Mouse (Mus musculus): Measurements from ENCODE around the gene Zfp69. TPM values are rescaled to one million over a fixed set of nuclear protein-coding genes. Genes with fewer than 3 reads are reported as not detected.

The Zfp69 gene
- polyA plus RNA-seq, 1 experiment, result not detected

DNA sequence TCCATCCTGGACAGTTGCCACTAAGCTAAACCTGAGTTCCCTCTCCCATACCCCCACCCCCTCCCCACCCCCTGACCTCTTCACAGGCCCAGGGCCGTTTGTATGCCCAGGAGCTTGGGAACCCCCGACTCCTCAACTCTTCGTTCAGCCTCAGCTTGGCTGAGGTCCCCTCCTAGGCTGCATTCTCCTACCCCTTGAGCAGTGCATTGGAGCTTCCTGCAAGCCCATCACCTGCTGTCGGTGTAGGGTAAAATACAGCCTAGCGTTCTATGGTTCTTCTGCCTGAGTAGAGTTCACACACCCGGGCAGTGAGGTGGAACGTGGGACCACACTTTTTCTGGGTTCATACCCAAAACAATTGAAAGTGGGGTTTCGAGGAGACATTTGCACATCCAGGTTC lies 38.1 kb downstream of the Zfp69 start:
- TF ChIP-seq CTCF (IDR thresholded peaks at IDR 0.05; ENCODE audit: insufficient read depth, low read depth, low read length) (no peak), POLR2A (IDR thresholded peaks at IDR 0.05; ENCODE audit: insufficient read depth, low read depth, low read length) (no peak)
- 68% methylated on average over 8 of the region's 8 CpGs for whole genome bisulfite sequencing
- H3K4me3 ChIP-seq (ENCODE audit: insufficient read depth, low read depth, low read length), result no peak overlapping the region
- no peak overlapping the region for H3K27ac ChIP-seq (ENCODE audit: insufficient read depth, low read depth, low read length)
- no peaks in the 10 kb centered on the region for H3K4me1 ChIP-seq (ENCODE audit: control insufficient read depth, insufficient read depth, low read length)

GRCm38 (mm10) chr4:120912866-120913265 lies 38.6 kb downstream of the Zfp69 start:
- TF ChIP-seq POLR2A (IDR thresholded peaks at IDR 0.05; ENCODE audit: insufficient read depth, low read depth, low read length), result no peak
- TF ChIP-seq CTCF (IDR thresholded peaks at IDR 0.05; ENCODE audit: insufficient read depth, low read depth, low read length), result no peak
- Histone ChIP-seq H3K27ac (ENCODE audit: insufficient read depth, low read depth, low read length) (no peak overlapping the region), H3K4me1 (ENCODE audit: control insufficient read depth, insufficient read depth, low read length) (no peaks in the 10 kb centered on the region), H3K4me3 (ENCODE audit: insufficient read depth, low read depth, low read length) (no peak overlapping the region)
- 60% methylated on average over 4 of the region's 4 CpGs for WGBS

DNA sequence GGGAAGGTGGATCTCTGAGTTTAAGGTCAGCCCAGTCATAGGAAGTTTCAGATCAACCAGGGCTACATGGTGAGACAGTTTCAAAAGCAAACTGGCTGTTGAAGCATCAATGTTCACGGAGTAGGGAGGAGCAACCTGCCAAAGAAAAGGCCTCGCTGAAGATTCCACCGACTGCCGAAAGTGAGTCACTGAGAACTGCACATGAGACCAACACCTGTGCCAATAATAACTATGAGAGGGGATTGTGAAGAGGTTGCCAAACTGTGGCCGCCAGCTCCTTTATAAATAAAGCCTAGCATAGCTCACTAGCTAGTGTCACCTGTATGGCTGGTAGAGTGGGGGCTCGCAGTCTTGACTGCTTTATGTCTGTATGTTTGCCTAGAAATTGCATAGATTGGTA lies 40.4 kb downstream of the Zfp69 start:
- no peak for TF ChIP-seq CTCF (IDR thresholded peaks at IDR 0.05; ENCODE audit: insufficient read depth, low read depth, low read length)
- no peak for TF ChIP-seq POLR2A (IDR thresholded peaks at IDR 0.05; ENCODE audit: insufficient read depth, low read depth, low read length)
- WGBS, result 71% methylated on average over 6 of the region's 6 CpGs
- Histone ChIP-seq H3K4me3 (ENCODE audit: insufficient read depth, low read depth, low read length) (no peak overlapping the region), H3K4me1 (ENCODE audit: control insufficient read depth, insufficient read depth, low read length) (no peaks in the 10 kb centered on the region), H3K27ac (ENCODE audit: insufficient read depth, low read depth, low read length) (no peak overlapping the region)

DNA sequence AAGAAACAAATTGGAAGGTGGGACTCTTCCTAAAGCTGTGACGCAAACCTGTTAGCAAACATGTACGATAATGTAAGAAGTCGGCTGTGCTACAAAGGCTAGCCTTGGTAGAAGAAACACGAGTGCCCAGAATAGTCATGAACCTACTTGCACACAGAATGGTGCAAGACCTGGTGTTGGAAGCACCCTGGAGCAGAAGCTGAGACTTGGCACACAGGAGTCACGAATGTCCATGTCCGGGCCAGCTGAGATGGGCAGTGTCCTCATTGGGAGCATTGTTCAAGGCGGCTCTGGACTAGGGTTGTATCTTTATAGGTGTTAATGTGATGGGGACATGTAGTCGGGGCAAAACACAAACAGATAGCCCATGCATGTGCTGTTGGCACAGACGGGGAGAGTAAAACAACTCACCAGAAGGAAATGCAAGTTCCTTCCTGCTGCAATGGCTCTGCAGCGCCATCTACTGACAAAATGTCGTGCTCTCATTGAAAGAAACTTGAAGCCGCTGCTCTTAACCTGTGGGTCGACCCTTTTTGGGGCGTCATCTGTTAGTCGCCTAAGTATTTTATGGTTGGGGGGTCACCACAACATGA lies 41.8 kb downstream of the Zfp69 start:
- Histone ChIP-seq H3K27ac (ENCODE audit: insufficient read depth, low read depth, low read length) (no peak overlapping the region), H3K4me1 (ENCODE audit: control insufficient read depth, insufficient read depth, low read length) (no peaks in the 10 kb centered on the region), H3K4me3 (ENCODE audit: insufficient read depth, low read depth, low read length) (no peak overlapping the region)
- TF ChIP-seq CTCF (IDR thresholded peaks at IDR 0.05; ENCODE audit: insufficient read depth, low read depth, low read length) (peak; percentile 50; the same call in 1 of the 2 replicates), POLR2A (IDR thresholded peaks at IDR 0.05; ENCODE audit: insufficient read depth, low read depth, low read length) (no peak)
- WGBS, result 28% methylated on average over 15 of the region's 15 CpGs

GRCm38 (mm10) chr4:120905644-120906043 lies 45.9 kb downstream of the Zfp69 start:
- 77% methylated on average over 5 of the region's 5 CpGs for WGBS
- TF ChIP-seq POLR2A (IDR thresholded peaks at IDR 0.05; ENCODE audit: insufficient read depth, low read depth, low read length), result no peak
- TF ChIP-seq CTCF (IDR thresholded peaks at IDR 0.05; ENCODE audit: insufficient read depth, low read depth, low read length), result no peak
- Histone ChIP-seq H3K4me1 (ENCODE audit: control insufficient read depth, insufficient read depth, low read length) (no peaks in the 10 kb centered on the region), H3K27ac (ENCODE audit: insufficient read depth, low read depth, low read length) (no peak overlapping the region), H3K4me3 (ENCODE audit: insufficient read depth, low read depth, low read length) (no peak overlapping the region)

GRCm38 (mm10) chr4:120904533-120904932 lies 47.0 kb downstream of the Zfp69 start:
- WGBS, result 81% methylated on average over 4 of the region's 4 CpGs
- H3K4me1 ChIP-seq (ENCODE audit: control insufficient read depth, insufficient read depth, low read length), result no peaks in the 10 kb centered on the region

GRCm38 (mm10) chr4:120895810-120896584 lies 55.5 kb downstream of the Zfp69 start:
- 75% methylated on average over 7 of the region's 7 CpGs for WGBS
- no peak overlapping the region for H3K4me3 ChIP-seq (ENCODE audit: insufficient read depth, low read depth, low read length)
- H3K4me1 ChIP-seq (ENCODE audit: control insufficient read depth, insufficient read depth, low read length), result peaks cover 22% of the 10 kb centered on the region
- no peak overlapping the region for H3K27ac ChIP-seq (ENCODE audit: insufficient read depth, low read depth, low read length)
- TF ChIP-seq CTCF (IDR thresholded peaks at IDR 0.05; ENCODE audit: insufficient read depth, low read depth, low read length) (no peak), POLR2A (IDR thresholded peaks at IDR 0.05; ENCODE audit: insufficient read depth, low read depth, low read length) (no peak)

More at GRCm38 (mm10) chr4:120904533-120904932, 47.0 kb downstream of the Zfp69 start:
- no peak overlapping the region for H3K27ac ChIP-seq (ENCODE audit: insufficient read depth, low read depth, low read length)
- no peak for TF ChIP-seq CTCF (IDR thresholded peaks at IDR 0.05; ENCODE audit: insufficient read depth, low read depth, low read length)
- no peak for TF ChIP-seq POLR2A (IDR thresholded peaks at IDR 0.05; ENCODE audit: insufficient read depth, low read depth, low read length)
- no peak overlapping the region for H3K4me3 ChIP-seq (ENCODE audit: insufficient read depth, low read depth, low read length)

DNA sequence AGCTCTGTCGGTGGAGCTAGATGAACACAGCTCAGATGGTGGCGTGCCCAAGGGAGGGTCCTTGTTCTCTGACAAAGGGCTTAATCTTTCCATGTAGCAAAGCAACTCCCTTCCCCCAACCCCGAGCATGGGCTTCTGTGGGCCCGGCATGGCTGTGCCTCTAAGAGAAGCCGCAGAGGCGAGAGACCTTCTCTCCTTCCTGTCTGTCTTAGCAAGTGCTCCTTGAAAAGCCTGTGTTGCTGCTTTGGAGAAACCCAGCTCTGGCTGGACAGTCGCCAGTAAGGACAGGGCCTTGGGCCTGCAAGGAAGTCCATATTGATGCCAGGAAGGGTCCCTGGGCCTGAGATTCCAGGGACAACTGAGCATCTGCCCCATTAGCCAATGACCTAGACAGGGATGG lies 56.3 kb downstream of the Zfp69 start:
- H3K4me1 ChIP-seq (ENCODE audit: control insufficient read depth, insufficient read depth, low read length), result peaks cover 22% of the 10 kb centered on the region
- WGBS, result 70% methylated on average over 7 of the region's 7 CpGs
- TF ChIP-seq POLR2A (IDR thresholded peaks at IDR 0.05; ENCODE audit: insufficient read depth, low read depth, low read length) (no peak), CTCF (IDR thresholded peaks at IDR 0.05; ENCODE audit: insufficient read depth, low read depth, low read length) (no peak)
- no peak overlapping the region for H3K27ac ChIP-seq (ENCODE audit: insufficient read depth, low read depth, low read length)
- H3K4me3 ChIP-seq (ENCODE audit: insufficient read depth, low read depth, low read length), result no peak overlapping the region

GRCm38 (mm10) chr4:120894584-120894983 lies 56.9 kb downstream of the Zfp69 start:
- Histone ChIP-seq H3K4me3 (ENCODE audit: insufficient read depth, low read depth, low read length) (no peak overlapping the region), H3K4me1 (ENCODE audit: control insufficient read depth, insufficient read depth, low read length) (peaks cover 22% of the 10 kb centered on the region), H3K27ac (ENCODE audit: insufficient read depth, low read depth, low read length) (no peak overlapping the region)
- 75% methylated on average over 11 of the region's 11 CpGs for whole genome bisulfite sequencing
- TF ChIP-seq POLR2A (IDR thresholded peaks at IDR 0.05; ENCODE audit: insufficient read depth, low read depth, low read length) (no peak), CTCF (IDR thresholded peaks at IDR 0.05; ENCODE audit: insufficient read depth, low read depth, low read length) (no peak)
